Mouse (Mus musculus) limb, embryonic 14.5 days (tissue): ENCODE data around the gene Sucla2. TPM values are rescaled to one million over a fixed set of nuclear protein-coding genes. Genes with fewer than 3 reads are reported as not detected.

Experiments used
- ATAC-seq: fragments of 200-750 bp; cut with Nextera tagmentation; 2 replicates; pipeline ENCODE4 v1.8.0; 2017; ENCODE audit warnings: low read depth, moderate number of reproducible peaks, moderate TSS enrichment; ENCODE audit not compliant: low FRiP score
- DNase-seq: peaks from one replicate; pipeline ENCODE4 v3.0.0-alpha.2; 2015; ENCODE audit warnings: low spot score
- H3K27ac ChIP-seq: fragments of 300-500 bp; sonication (generic); replicated peaks from 2 replicates; pipeline ENCODE4 v1.5.1; 2014; ENCODE audit warnings: low read depth, mild to moderate bottlenecking, low read length, moderate library complexity, mixed read lengths
- H3K27me3 ChIP-seq: fragments of 300-500 bp; sonication (generic); 2 replicates; pipeline ENCODE4 v1.6.1; 2014; ENCODE audit warnings: low read length, mixed read lengths; ENCODE audit not compliant: control insufficient read depth, insufficient read depth
- H3K36me3 ChIP-seq: fragments of 300-500 bp; sonication (generic); 2 replicates; pipeline ENCODE4 v1.6.1; 2014; ENCODE audit warnings: mild to moderate bottlenecking, low read length, moderate library complexity, mixed read lengths; ENCODE audit not compliant: control insufficient read depth, insufficient read depth
- H3K4me1 ChIP-seq: fragments of 300-500 bp; sonication (generic); 2 replicates; pipeline ENCODE4 v1.6.1; 2014; ENCODE audit warnings: antibody characterized with exemption, low read length, mixed read lengths; ENCODE audit not compliant: control insufficient read depth, insufficient read depth
- H3K4me2 ChIP-seq: fragments of 300-500 bp; sonication (generic); replicated peaks from 2 replicates; pipeline ENCODE4 v1.6.1; 2014; ENCODE audit warnings: low read depth, mild to moderate bottlenecking, low read length, moderate library complexity; ENCODE audit not compliant: severe bottlenecking
- H3K4me3 ChIP-seq: fragments of 300-500 bp; sonication (generic); replicated peaks from 2 replicates; pipeline ENCODE4 v1.5.1; 2014; ENCODE audit warnings: low read length
- H3K9ac ChIP-seq: fragments of 300-500 bp; sonication (generic); 2 replicates; pipeline ENCODE4 v1.6.1; 2014; ENCODE audit warnings: mild to moderate bottlenecking, low read depth, low read length, moderate library complexity; ENCODE audit not compliant: severe bottlenecking
- H3K9me3 ChIP-seq: fragments of 300-500 bp; sonication (generic); 2 replicates; pipeline ENCODE4 v1.6.1; 2016; ENCODE audit warnings: low read length; ENCODE audit not compliant: control insufficient read depth
- POLR2A ChIP-seq: fragments of 200-500 bp; IDR thresholded peaks from 2 replicates; pipeline ENCODE4 v1.8.0; 2012; ENCODE audit warnings: inconsistent platforms, mild to moderate bottlenecking, moderate library complexity, borderline replicate concordance; ENCODE audit not compliant: insufficient read depth, insufficient read length; ENCODE audit errors: extremely low read depth
- WGBS: fragments of 180-500 bp; shearing (Covaris S2); extraction: QIAGEN DNeasy Blood & Tissue Kit; methylation state at CpG from one replicate; pipeline ENCODE4 v1.1.7; 2014; 5-methylcytosine and 5-hydroxymethylcytosine counted together
- polyA plus RNA-seq, 2 experiments: library from polyadenylated mRNA; depleted of rRNA in 1 of 2; stranded (reverse) in 1 of 2; unstranded in 1 of 2; fragments of >200 nt; fragmentation: Nextera tagmentation in 1 of 2; extraction: Ambion mirVana in 1 of 2; gene quantifications; 2 replicates each; pipeline versions ENCODE4 v1.2.1 to v1.2.3; 2012 to 2014

Sucla2 gene
- polyA plus RNA-seq, 2 experiments = 55.6 to 94.4 TPM

- Histone ChIP-seq H3K27ac (no peak overlapping the region), H3K4me2 (no peak overlapping the region), H3K27me3 (no peaks in the 10 kb centered on the region), H3K9me3 (no peaks in the 10 kb centered on the region), H3K9ac (no peak overlapping the region), H3K4me3 (no peak overlapping the region), H3K36me3 (no peaks in the 10 kb centered on the region), H3K4me1 (no peaks in the 10 kb centered on the region)
- ATAC-seq (no peak), DNase-seq (no peak)
- 33% methylated on average over 6 of the region's 6 CpGs for WGBS
- TF ChIP-seq POLR2A = no peak
Measured at GRCm38 (mm10) chr14:73543781-73544180, 18.7 kb downstream of the Sucla2 start.

DNA sequence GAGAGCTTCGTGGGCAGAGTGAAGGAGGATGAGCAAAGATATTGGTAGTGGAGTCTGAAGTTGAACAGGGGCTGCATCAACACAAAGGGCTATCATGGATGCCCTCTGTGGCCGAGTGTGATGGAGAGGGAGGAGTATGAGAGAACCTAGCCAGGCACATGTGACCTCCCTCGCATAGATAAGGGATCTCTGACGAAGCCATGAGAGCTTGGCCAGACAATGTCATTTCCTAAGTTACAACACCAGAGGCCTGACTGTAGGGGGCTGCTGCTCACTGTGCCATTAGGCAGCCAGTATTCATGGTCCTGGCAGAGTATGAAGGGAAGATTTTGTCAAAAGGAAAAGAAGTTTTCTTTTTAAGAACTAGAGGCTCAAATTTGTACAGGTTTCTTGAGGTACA lies 21.9 kb downstream of the Sucla2 start:
- no peak overlapping the region for H3K27ac ChIP-seq
- peaks cover under 1% of the 10 kb centered on the region; the same call in 1 of the 2 replicates for H3K4me1 ChIP-seq
- no peaks in the 10 kb centered on the region for H3K27me3 ChIP-seq
- H3K9me3 ChIP-seq = no peaks in the 10 kb centered on the region
- no peak overlapping the region for H3K4me2 ChIP-seq
- no peak for ATAC-seq
- H3K36me3 ChIP-seq = no peaks in the 10 kb centered on the region
- no peak for DNase-seq
- no peak overlapping the region for H3K4me3 ChIP-seq
- H3K9ac ChIP-seq = no peak overlapping the region
- TF ChIP-seq POLR2A = no peak
- WGBS = 57% methylated on average over 4 of the region's 4 CpGs

DNA sequence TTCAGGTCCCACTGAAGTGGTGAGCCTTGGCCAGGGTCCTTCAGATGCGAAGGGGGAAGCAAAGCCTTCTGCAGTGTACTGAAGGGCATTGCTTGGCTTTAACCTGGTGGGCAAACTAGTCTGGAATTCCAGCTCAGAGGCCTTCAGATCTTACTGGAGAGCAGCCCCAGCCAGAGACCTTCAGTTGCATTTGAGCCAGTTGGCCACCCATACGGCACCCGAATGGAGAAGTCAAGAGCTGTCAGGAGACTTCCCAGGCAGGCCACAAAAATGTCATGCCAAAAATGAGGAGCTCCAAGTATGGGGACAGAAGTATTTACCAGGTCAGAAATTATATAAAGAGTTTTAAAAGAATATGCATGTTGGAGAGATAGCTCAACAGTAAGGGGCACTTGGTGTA lies 22.9 kb downstream of the Sucla2 start, which contains the start of gene Nudt15:
Gene Nudt15, minus strand, starts transcription at position 192 of the 400 bp plus-strand sequence.
- DNase-seq = no peak
- H3K9me3 ChIP-seq = no peaks in the 10 kb centered on the region
- H3K4me3 ChIP-seq = no peak within 1 kb of the TSS
- no peak for ATAC-seq
- no peaks in the 10 kb centered on the region for H3K36me3 ChIP-seq
- H3K27ac ChIP-seq = no peak within 1 kb of the TSS
- no peak within 1 kb of the TSS for H3K4me2 ChIP-seq
- no peaks in the 10 kb centered on the region for H3K27me3 ChIP-seq
- H3K4me1 ChIP-seq = peaks cover 5% of the 10 kb centered on the region; the same call in 1 of the 2 replicates
- no peak for TF ChIP-seq POLR2A
- H3K9ac ChIP-seq = no peak within 1 kb of the TSS
- 82% methylated on average over 3 of the region's 3 CpGs for WGBS

- H3K4me1 ChIP-seq = peaks cover 9% of the 10 kb centered on the region
- DNase-seq (no peak), ATAC-seq (no peak)
- WGBS = 47% methylated on average over 3 of the region's 3 CpGs
- H3K4me2 ChIP-seq = no peak overlapping the region
- H3K4me3 ChIP-seq = no peak overlapping the region
- no peak overlapping the region for H3K27ac ChIP-seq
- no peaks in the 10 kb centered on the region for H3K27me3 ChIP-seq
- no peaks in the 10 kb centered on the region for H3K36me3 ChIP-seq
- no peak for TF ChIP-seq POLR2A
- H3K9me3 ChIP-seq = no peaks in the 10 kb centered on the region
- no peak overlapping the region for H3K9ac ChIP-seq
Measured at GRCm38 (mm10) chr14:73550291-73550690, 25.2 kb downstream of the Sucla2 start.

- WGBS = 54% methylated on average over 8 of the region's 8 CpGs
- 0 out of 2 replicates have a peak, but pooled peaks cover 2% of the 10 kb centered on the region for H3K36me3 ChIP-seq
- no peaks in the 10 kb centered on the region for H3K27me3 ChIP-seq
- H3K9me3 ChIP-seq = no peaks in the 10 kb centered on the region
- no peak overlapping the region for H3K9ac ChIP-seq
- H3K4me1 ChIP-seq = peaks cover 9% of the 10 kb centered on the region
- H3K27ac ChIP-seq = no peak overlapping the region
- ATAC-seq (no peak), DNase-seq (no peak)
- H3K4me3 ChIP-seq = no peak overlapping the region
- TF ChIP-seq POLR2A = no peak
- no peak overlapping the region for H3K4me2 ChIP-seq
Measured at GRCm38 (mm10) chr14:73550732-73551131, 25.6 kb downstream of the Sucla2 start.

DNA sequence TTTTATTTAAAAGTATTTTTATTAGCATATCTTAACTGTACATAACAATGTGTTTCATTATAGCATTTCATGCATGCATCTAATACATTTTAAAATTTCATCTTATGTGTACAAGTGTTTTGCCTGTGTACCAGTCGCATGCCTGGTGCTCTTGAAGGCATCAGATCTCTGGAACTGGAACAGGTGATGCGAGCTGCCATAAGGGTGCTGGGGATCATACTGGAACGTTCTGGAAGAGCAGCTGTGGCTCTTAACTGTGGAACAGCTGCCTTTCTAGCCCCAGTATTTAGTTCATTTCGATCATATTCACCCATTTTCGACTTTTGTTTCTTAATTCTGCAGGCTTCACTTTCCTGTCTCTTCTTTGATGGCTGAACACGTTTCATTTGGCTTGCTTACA lies 26.0 kb downstream of the Sucla2 start:
- Histone ChIP-seq H3K27ac (no peak overlapping the region), H3K9ac (no peak overlapping the region), H3K4me3 (no peak overlapping the region), H3K27me3 (no peaks in the 10 kb centered on the region), H3K4me2 (no peak overlapping the region), H3K36me3 (0 out of 2 replicates have a peak, but pooled peaks cover 5% of the 10 kb centered on the region), H3K9me3 (no peaks in the 10 kb centered on the region), H3K4me1 (peaks cover 9% of the 10 kb centered on the region)
- ATAC-seq (no peak), DNase-seq (no peak)
- WGBS = 73% methylated on average over 6 of the region's 6 CpGs
- no peak for TF ChIP-seq POLR2A
